Mouse (Mus musculus): ENCODE measurements around the gene Plcg1. TPM values are rescaled to one million over a fixed set of nuclear protein-coding genes. Genes with fewer than 3 reads are reported as not detected.

Gene Plcg1
- total RNA-seq, 1 experiment = 59.0 TPM

GRCm38 (mm10) chr2:160766371-160766771 is 35.3 kb downstream of the Plcg1 start:
- H3K36me3 ChIP-seq (ENCODE audit: control insufficient read depth, insufficient read depth, low read length, poor library complexity, severe bottlenecking) = peaks cover 13% of the 10 kb centered on the region
- peaks cover 0 to 5% of the 10 kb centered on the region in 2 experiments; a peak in 1 of 4 replicates for H3K4me1 ChIP-seq (ENCODE audit: control insufficient read depth in 2 of 2, insufficient read depth in 2 of 2, low read length in 2 of 2, poor library complexity in 1 of 2)
- DNase-seq (ENCODE audit: low read depth, low spot score) = no peak
- in situ Hi-C loops (cut with MboI; ENCODE audit: low sequenced_read_pairs in 2 of 2, unreplicated experiment in 2 of 2) = no loop called here
- no peak overlapping the region for H3K27ac ChIP-seq (ENCODE audit: insufficient read depth, low read depth, low read length, poor library complexity, severe bottlenecking)
- no peak overlapping the region for H3K4me3 ChIP-seq (ENCODE audit: insufficient read depth in 1 of 2, low read depth in 1 of 2, low read length in 2 of 2, poor library complexity in 1 of 2, severe bottlenecking in 1 of 2)
- no peak overlapping the region for H3K9ac ChIP-seq (ENCODE audit: insufficient read depth, low read depth, low read length, poor library complexity, severe bottlenecking)
- no peaks in the 10 kb centered on the region for H3K9me3 ChIP-seq (ENCODE audit: control insufficient read depth, insufficient read depth, low read depth, low read length)
- TF ChIP-seq ZNF384 (IDR thresholded peaks at IDR 0.05; ENCODE audit: low read depth, low read length) (no peak), HCFC1 (IDR thresholded peaks at IDR 0.05; ENCODE audit: borderline replicate concordance, insufficient read depth, low read length) (no peak), CHD2 (IDR thresholded peaks at IDR 0.05; ENCODE audit: low read depth, low read length) (no peak), MAFK (IDR thresholded peaks at IDR 0.05; ENCODE audit: insufficient read depth, low read depth, low read length) (no peak), ZC3H11A (IDR thresholded peaks at IDR 0.05; ENCODE audit: borderline replicate concordance, low read depth, low read length) (no peak)

- Histone ChIP-seq H3K27ac (ENCODE audit: insufficient read depth, low read depth, low read length, poor library complexity, severe bottlenecking) (no peak overlapping the region), H3K9ac (ENCODE audit: insufficient read depth, low read depth, low read length, poor library complexity, severe bottlenecking) (no peak overlapping the region), H3K9me3 (ENCODE audit: control insufficient read depth, insufficient read depth, low read depth, low read length) (no peaks in the 10 kb centered on the region), H3K4me3 (ENCODE audit: insufficient read depth in 1 of 2, low read depth in 1 of 2, low read length in 2 of 2, poor library complexity in 1 of 2, severe bottlenecking in 1 of 2) (no peak overlapping the region), H3K36me3 (ENCODE audit: control insufficient read depth, insufficient read depth, low read length, poor library complexity, severe bottlenecking) (peaks cover 5% of the 10 kb centered on the region), H3K4me1 (ENCODE audit: control insufficient read depth in 2 of 2, insufficient read depth in 2 of 2, low read length in 2 of 2, poor library complexity in 1 of 2) (peaks cover 0 to 5% of the 10 kb centered on the region in 2 experiments; a peak in 1 of 4 replicates)
- in situ Hi-C loops (cut with MboI; ENCODE audit: low sequenced_read_pairs in 2 of 2, unreplicated experiment in 2 of 2) = no loop called here
- TF ChIP-seq MAFK (IDR thresholded peaks at IDR 0.05; ENCODE audit: insufficient read depth, low read depth, low read length) (no peak), ZNF384 (IDR thresholded peaks at IDR 0.05; ENCODE audit: low read depth, low read length) (no peak), CHD2 (IDR thresholded peaks at IDR 0.05; ENCODE audit: low read depth, low read length) (no peak), HCFC1 (IDR thresholded peaks at IDR 0.05; ENCODE audit: borderline replicate concordance, insufficient read depth, low read length) (no peak), ZC3H11A (IDR thresholded peaks at IDR 0.05; ENCODE audit: borderline replicate concordance, low read depth, low read length) (no peak)
- DNase-seq (ENCODE audit: low read depth, low spot score) = no peak
These were observed 36.1 kb downstream of the Plcg1 start for GRCm38 (mm10) chr2:160767201-160767600.

GRCm38 (mm10) chr2:160768097-160768695 is 37.1 kb downstream of the Plcg1 start:
- no peak for DNase-seq (ENCODE audit: low read depth, low spot score)
- TF ChIP-seq HCFC1 (IDR thresholded peaks at IDR 0.05; ENCODE audit: borderline replicate concordance, insufficient read depth, low read length) (no peak), CHD2 (IDR thresholded peaks at IDR 0.05; ENCODE audit: low read depth, low read length) (no peak), ZC3H11A (IDR thresholded peaks at IDR 0.05; ENCODE audit: borderline replicate concordance, low read depth, low read length) (no peak), ZNF384 (IDR thresholded peaks at IDR 0.05; ENCODE audit: low read depth, low read length) (no peak), MAFK (IDR thresholded peaks at IDR 0.05; ENCODE audit: insufficient read depth, low read depth, low read length) (no peak)
- no peaks in the 10 kb centered on the region; the same call in 1 of the 2 replicates for H3K36me3 ChIP-seq (ENCODE audit: control insufficient read depth, insufficient read depth, low read length, poor library complexity, severe bottlenecking)

GRCm38 (mm10) chr2:160768997-160769396 is 37.9 kb downstream of the Plcg1 start:
- no peak for TF ChIP-seq MAFK (IDR thresholded peaks at IDR 0.05; ENCODE audit: insufficient read depth, low read depth, low read length)
- TF ChIP-seq ZNF384 (IDR thresholded peaks at IDR 0.05; ENCODE audit: low read depth, low read length) = no peak
- TF ChIP-seq CHD2 (IDR thresholded peaks at IDR 0.05; ENCODE audit: low read depth, low read length) = no peak
- TF ChIP-seq ZC3H11A (IDR thresholded peaks at IDR 0.05; ENCODE audit: borderline replicate concordance, low read depth, low read length) = no peak
- no peak for TF ChIP-seq HCFC1 (IDR thresholded peaks at IDR 0.05; ENCODE audit: borderline replicate concordance, insufficient read depth, low read length)

More at GRCm38 (mm10) chr2:160768097-160768695, 37.1 kb downstream of the Plcg1 start:
- Histone ChIP-seq H3K4me1 (ENCODE audit: control insufficient read depth in 2 of 2, insufficient read depth in 2 of 2, low read length in 2 of 2, poor library complexity in 1 of 2) (peaks cover 0 to 5% of the 10 kb centered on the region in 2 experiments; a peak in 1 of 4 replicates), H3K27ac (ENCODE audit: insufficient read depth, low read depth, low read length, poor library complexity, severe bottlenecking) (no peak overlapping the region), H3K9me3 (ENCODE audit: control insufficient read depth, insufficient read depth, low read depth, low read length) (no peaks in the 10 kb centered on the region), H3K9ac (ENCODE audit: insufficient read depth, low read depth, low read length, poor library complexity, severe bottlenecking) (no peak overlapping the region), H3K4me3 (ENCODE audit: insufficient read depth in 1 of 2, low read depth in 1 of 2, low read length in 2 of 2, poor library complexity in 1 of 2, severe bottlenecking in 1 of 2) (no peak overlapping the region)
- in situ Hi-C loops (cut with MboI; ENCODE audit: low sequenced_read_pairs in 2 of 2, unreplicated experiment in 2 of 2) = no loop called here

More at GRCm38 (mm10) chr2:160768997-160769396, 37.9 kb downstream of the Plcg1 start:
- Histone ChIP-seq H3K36me3 (ENCODE audit: control insufficient read depth, insufficient read depth, low read length, poor library complexity, severe bottlenecking) (no peaks in the 10 kb centered on the region), H3K4me3 (ENCODE audit: insufficient read depth in 1 of 2, low read depth in 1 of 2, low read length in 2 of 2, poor library complexity in 1 of 2, severe bottlenecking in 1 of 2) (no peak overlapping the region), H3K9ac (ENCODE audit: insufficient read depth, low read depth, low read length, poor library complexity, severe bottlenecking) (no peak overlapping the region), H3K9me3 (ENCODE audit: control insufficient read depth, insufficient read depth, low read depth, low read length) (no peaks in the 10 kb centered on the region), H3K4me1 (ENCODE audit: control insufficient read depth in 2 of 2, insufficient read depth in 2 of 2, low read length in 2 of 2, poor library complexity in 1 of 2) (peaks cover 0 to 5% of the 10 kb centered on the region in 2 experiments; a peak in 1 of 4 replicates), H3K27ac (ENCODE audit: insufficient read depth, low read depth, low read length, poor library complexity, severe bottlenecking) (no peak overlapping the region)
- no peak for DNase-seq (ENCODE audit: low read depth, low spot score)
- in situ Hi-C loops (cut with MboI; ENCODE audit: low sequenced_read_pairs in 2 of 2, unreplicated experiment in 2 of 2) = no loop called here

Data from ES-E14 (cell line).